Comparison of ENCODE assay signal across 7 mouse cellular contexts in genomic region chr2:13537733-13538132, GRCm38 (mm10). TPM values are rescaled to one million over a fixed set of nuclear protein-coding genes. Genes with fewer than 3 reads are reported as not detected.
A peak's percentile ranks its signal among the peaks of the same experiment; 100 is the strongest.
DNase-seq lines count a peak whose midpoint lies in the region; ATAC-seq and TF ChIP-seq lines count a peak whose summit lies in the region.

No protein-coding gene starts in this region.

- ATAC-seq in Patski: no peak
- peak; percentile 68 for ATAC-seq in liver, embryonic 13.5 days (ENCODE audit: low read depth)
- no peak for ATAC-seq in hindbrain, embryonic 14.5 days (ENCODE audit: low FRiP score)

- no peak overlapping the region for H3K4me2 ChIP-seq in liver, embryonic 13.5 days
- H3K4me2 ChIP-seq in hindbrain, embryonic 14.5 days (replicated peaks): no peak overlapping the region

- H3K4me3 ChIP-seq in layer of hippocampus, adult 2 months: no peak overlapping the region
- H3K4me3 ChIP-seq in liver, embryonic 13.5 days (replicated peaks): no peak overlapping the region
- H3K4me3 ChIP-seq in hindbrain, embryonic 14.5 days (replicated peaks; ENCODE audit: low read length): no peak overlapping the region

- H3K36me3 ChIP-seq in liver, embryonic 13.5 days: no peaks in the 10 kb centered on the region
- H3K36me3 ChIP-seq in hindbrain, embryonic 14.5 days (replicated peaks; ENCODE audit: control insufficient read depth, insufficient read depth): no peaks in the 10 kb centered on the region

- H3K27ac ChIP-seq in layer of hippocampus, adult 2 months: no peak overlapping the region
- H3K27ac ChIP-seq in liver, embryonic 13.5 days: 0 out of 2 replicates have a peak overlapping the region, but pooled peaks have one; percentile 7
- no peak overlapping the region for H3K27ac ChIP-seq in hindbrain, embryonic 14.5 days

- in situ Hi-C loops in Patski (cut with MboI; ENCODE audit: low pct_unique_long_range_greater_than_20kb): loop anchor here (5.0 kb wide), 1 partner anchor 240 kb away; no protein-coding TSS in a partner anchor

- POLR2A ChIA-PET in Patski (lab: Charles Lee): interaction anchor here (1.3 kb wide), 1 partner anchor 37 kb away, joined by 4 read pairs; no protein-coding TSS in a partner anchor

- peak; percentile 36 for TF ChIP-seq CTCF in layer of hippocampus, adult 2 months (conservative IDR thresholded peaks at IDR 0.05)
- TF ChIP-seq CTCF in Patski (IDR thresholded peaks at IDR 0.05): peak; percentile 56

- 23% methylated on average over 2 of the region's 2 CpGs for WGBS in liver, embryonic 13.5 days (ENCODE audit: insufficient replicate concordance)
- WGBS in hindbrain, embryonic 14.5 days: 21% methylated on average over 2 of the region's 2 CpGs

- CTCF ChIA-PET in Patski (lab: Charles Lee): interaction anchor here (0.8 to 2.5 kb wide), 11 partner anchors 9 to 240 kb away, joined by 3 to 8 read pairs (median 3); no protein-coding TSS in a partner anchor

- peaks cover 44% of the 10 kb centered on the region for H3K4me1 ChIP-seq in liver, embryonic 13.5 days (replicated peaks)
- peaks cover 4% of the 10 kb centered on the region; the same call in 1 of the 2 replicates for H3K4me1 ChIP-seq in hindbrain, embryonic 14.5 days (replicated peaks; ENCODE audit: control insufficient read depth, insufficient read depth, low read length)

- H3K27me3 ChIP-seq in Patski: no peaks in the 10 kb centered on the region
- no peaks in the 10 kb centered on the region for H3K27me3 ChIP-seq in liver, embryonic 13.5 days
- H3K27me3 ChIP-seq in hindbrain, embryonic 14.5 days (ENCODE audit: control insufficient read depth, insufficient read depth, low read length): no peaks in the 10 kb centered on the region

- no peak for DNase-seq in layer of hippocampus, adult 2 months (ENCODE audit: low spot score in 2 of 2)
- no peak for DNase-seq in layer of hippocampus, postnatal 10 days (ENCODE audit: low spot score in 2 of 2)
- DNase-seq in Patski (ENCODE audit: low read depth, low spot score): no peak
- DNase-seq in liver, embryonic 13.5 days: peak; percentile 28
- peak; percentile 23 to 67 for DNase-seq in thymus, postnatal 10 days (ENCODE audit: low spot score in 2 of 2)
- no peak for DNase-seq in hindbrain, embryonic 14.5 days (ENCODE audit: low spot score)
- DNase-seq in layer of hippocampus, postnatal 14 days (ENCODE audit: low spot score in 2 of 2): no peak

- no peak overlapping the region for H3K9ac ChIP-seq in liver, embryonic 13.5 days
- H3K9ac ChIP-seq in hindbrain, embryonic 14.5 days: no peak overlapping the region

- H3K9me3 ChIP-seq in liver, embryonic 13.5 days (replicated peaks): no peaks in the 10 kb centered on the region
- no peaks in the 10 kb centered on the region for H3K9me3 ChIP-seq in hindbrain, embryonic 14.5 days (ENCODE audit: control insufficient read depth, low read length)

RNA-seq across cellular contexts. Expression of gene Trdmt1, which starts 6.7 kb away (rescaled TPM):
- total RNA-seq in layer of hippocampus, adult 2 months (2021): 1 to 10 TPM; 3.7 to 5.2 TPM
- total RNA-seq in layer of hippocampus, postnatal 10 days (2021): 1 to 10 TPM; 6.9 to 7.2 TPM
- 8.0 TPM for polyA plus RNA-seq in Patski (2021)
- 4.8 and 5.3 TPM in 2 replicates for polyA plus RNA-seq in liver, embryonic 13.5 days (2015; fragmentation: Nextera tagmentation; extraction: Ambion mirVana)
- polyA plus RNA-seq in hindbrain, embryonic 14.5 days (2014; fragmentation: Nextera tagmentation; extraction: Ambion mirVana): 8.2 and 11.7 TPM in 2 replicates
- 1 to 10 TPM; 4.4 to 5.9 TPM for total RNA-seq in layer of hippocampus, postnatal 14 days (2021)

RNA-seq across cellular contexts. Expression of gene Vim, which starts 36.0 kb away (rescaled TPM):
- 10 to 100 TPM; 57.4 to 71.6 TPM for total RNA-seq in layer of hippocampus, adult 2 months (2021)
- 100 to 1,000 TPM; 132 to 142 TPM for total RNA-seq in layer of hippocampus, postnatal 10 days (2021)
- 2,775 TPM for polyA plus RNA-seq in Patski (2021)
- polyA plus RNA-seq in liver, embryonic 13.5 days (2015; fragmentation: Nextera tagmentation; extraction: Ambion mirVana): 95.1 and 97.9 TPM in 2 replicates
- 448 TPM in 2 replicates for polyA plus RNA-seq in hindbrain, embryonic 14.5 days (2014; fragmentation: Nextera tagmentation; extraction: Ambion mirVana)
- total RNA-seq in layer of hippocampus, postnatal 14 days (2021): 100 to 1,000 TPM in 1 of 2 experiments, 10 to 100 TPM in 1; 81.1 to 121 TPM

RNA-seq across cellular contexts. Expression of gene Cubn, which starts 46.1 kb away (rescaled TPM):
- total RNA-seq in layer of hippocampus, adult 2 months (2021): under 1 TPM; 0.15 TPM
- under 1 TPM; 0.33 to 0.34 TPM for total RNA-seq in layer of hippocampus, postnatal 10 days (2021)
- polyA plus RNA-seq in Patski (2021): 1.1 TPM
- 0.03 and 0.06 TPM in 2 replicates for polyA plus RNA-seq in liver, embryonic 13.5 days (2015; fragmentation: Nextera tagmentation; extraction: Ambion mirVana)
- 0.21 and 0.38 TPM in 2 replicates for polyA plus RNA-seq in hindbrain, embryonic 14.5 days (2014; fragmentation: Nextera tagmentation; extraction: Ambion mirVana)
- under 1 TPM; 0.25 to 0.29 TPM for total RNA-seq in layer of hippocampus, postnatal 14 days (2021)

Comparison
In these comparisons a context has a peak if more than half of its experiments do, and no peak if none do; other contexts are left out.
1. DNase-seq: peak in liver, embryonic 13.5 days (single experiment) and thymus, postnatal 10 days (2 of 2); none in layer of hippocampus, adult 2 months (0 of 2), layer of hippocampus, postnatal 10 days (0 of 2), Patski (single experiment), hindbrain, embryonic 14.5 days (single experiment) and layer of hippocampus, postnatal 14 days (0 of 2).